Mouse (Mus musculus): ENCODE measurements around the gene Rras. TPM values are rescaled to one million over a fixed set of nuclear protein-coding genes. Genes with fewer than 3 reads are reported as not detected.

Gene Rras
- 43.4 and 44.2 TPM in 2 replicates for polyA plus RNA-seq (2012; rRNA removed)

- Histone ChIP-seq H3K4me3 (ENCODE audit: control insufficient read depth, low read depth, low read length) (peak within 1 kb of the TSS; percentile 64), H3K36me3 (ENCODE audit: control insufficient read depth, insufficient read depth, low read length) (no peaks in the 10 kb centered on the region), H3K27me3 (ENCODE audit: control insufficient read depth, insufficient read depth, low read length) (no peaks in the 10 kb centered on the region), H3K27ac (ENCODE audit: control insufficient read depth, insufficient read depth, low read depth, low read length) (peak within 1 kb of the TSS; percentile 71), H3K4me1 (ENCODE audit: control insufficient read depth, insufficient read depth, low read length) (peaks cover 17% of the 10 kb centered on the region)
- TF ChIP-seq POLR2A (IDR thresholded peaks at IDR 0.05; ENCODE audit: control insufficient read depth, low read depth, low read length) (peak; percentile 61), CTCF (IDR thresholded peaks at IDR 0.05; ENCODE audit: control insufficient read depth, insufficient read depth, insufficient replicate concordance, low read depth, low read length) (no peak)
Observed at GRCm38 (mm10) chr7:45017242-45018061, at the start of gene Rras. Gene Rras, plus strand, starts transcription at chr7:45017961.

- peak; percentile 42; the same call in 1 of the 2 replicates for TF ChIP-seq POLR2A (IDR thresholded peaks at IDR 0.05; ENCODE audit: control insufficient read depth, low read depth, low read length)
- TF ChIP-seq CTCF (IDR thresholded peaks at IDR 0.05; ENCODE audit: control insufficient read depth, insufficient read depth, insufficient replicate concordance, low read depth, low read length), result peak; percentile 6; the same call in 1 of the 2 replicates
- peak overlapping the region; percentile 68 for H3K27ac ChIP-seq (ENCODE audit: control insufficient read depth, insufficient read depth, low read depth, low read length)
- no peaks in the 10 kb centered on the region; the same call in 1 of the 2 replicates for H3K36me3 ChIP-seq (ENCODE audit: control insufficient read depth, insufficient read depth, low read length)
- H3K4me1 ChIP-seq (ENCODE audit: control insufficient read depth, insufficient read depth, low read length), result peaks cover 32% of the 10 kb centered on the region
- H3K4me3 ChIP-seq (ENCODE audit: control insufficient read depth, low read depth, low read length), result peak overlapping the region; percentile 82
- H3K27me3 ChIP-seq (ENCODE audit: control insufficient read depth, insufficient read depth, low read length), result no peaks in the 10 kb centered on the region
Observed at GRCm38 (mm10) chr7:44970231-44970691, 47.5 kb upstream of the Rras start.

GRCm38 (mm10) chr7:44971142-44971541 lies 46.6 kb upstream of the Rras start:
- no peak overlapping the region for H3K4me3 ChIP-seq (ENCODE audit: control insufficient read depth, low read depth, low read length)
- TF ChIP-seq CTCF (IDR thresholded peaks at IDR 0.05; ENCODE audit: control insufficient read depth, insufficient read depth, insufficient replicate concordance, low read depth, low read length) (no peak), POLR2A (IDR thresholded peaks at IDR 0.05; ENCODE audit: control insufficient read depth, low read depth, low read length) (no peak)
- H3K4me1 ChIP-seq (ENCODE audit: control insufficient read depth, insufficient read depth, low read length), result peaks cover 34% of the 10 kb centered on the region
- H3K36me3 ChIP-seq (ENCODE audit: control insufficient read depth, insufficient read depth, low read length), result no peaks in the 10 kb centered on the region; the same call in 1 of the 2 replicates
- H3K27me3 ChIP-seq (ENCODE audit: control insufficient read depth, insufficient read depth, low read length), result no peaks in the 10 kb centered on the region
- H3K27ac ChIP-seq (ENCODE audit: control insufficient read depth, insufficient read depth, low read depth, low read length), result no peak overlapping the region

- TF ChIP-seq POLR2A (IDR thresholded peaks at IDR 0.05; ENCODE audit: control insufficient read depth, low read depth, low read length) (no peak), CTCF (IDR thresholded peaks at IDR 0.05; ENCODE audit: control insufficient read depth, insufficient read depth, insufficient replicate concordance, low read depth, low read length) (no peak)
- H3K4me1 ChIP-seq (ENCODE audit: control insufficient read depth, insufficient read depth, low read length), result peaks cover 34% of the 10 kb centered on the region
- H3K27ac ChIP-seq (ENCODE audit: control insufficient read depth, insufficient read depth, low read depth, low read length), result no peak overlapping the region
- H3K4me3 ChIP-seq (ENCODE audit: control insufficient read depth, low read depth, low read length), result peak overlapping the region; percentile 84
- H3K27me3 ChIP-seq (ENCODE audit: control insufficient read depth, insufficient read depth, low read length), result no peaks in the 10 kb centered on the region
- no peaks in the 10 kb centered on the region; the same call in 1 of the 2 replicates for H3K36me3 ChIP-seq (ENCODE audit: control insufficient read depth, insufficient read depth, low read length)
Observed at GRCm38 (mm10) chr7:44973415-44974130, 44.2 kb upstream of the Rras start.

GRCm38 (mm10) chr7:44974383-44975116 lies 43.2 kb upstream of the Rras start, which contains the start of gene Cpt1c:
Gene Cpt1c, minus strand, starts transcription at chr7:44974851.
- Histone ChIP-seq H3K27ac (ENCODE audit: control insufficient read depth, insufficient read depth, low read depth, low read length) (peak within 1 kb of the TSS; percentile 93), H3K36me3 (ENCODE audit: control insufficient read depth, insufficient read depth, low read length) (no peaks in the 10 kb centered on the region; the same call in 1 of the 2 replicates), H3K4me1 (ENCODE audit: control insufficient read depth, insufficient read depth, low read length) (peaks cover 34% of the 10 kb centered on the region), H3K27me3 (ENCODE audit: control insufficient read depth, insufficient read depth, low read length) (no peaks in the 10 kb centered on the region), H3K4me3 (ENCODE audit: control insufficient read depth, low read depth, low read length) (peak within 1 kb of the TSS; percentile 84)
- TF ChIP-seq CTCF (IDR thresholded peaks at IDR 0.05; ENCODE audit: control insufficient read depth, insufficient read depth, insufficient replicate concordance, low read depth, low read length) (no peak), POLR2A (IDR thresholded peaks at IDR 0.05; ENCODE audit: control insufficient read depth, low read depth, low read length) (peak; percentile 53; the same call in 1 of the 2 replicates)

GRCm38 (mm10) chr7:44975117-44975419 lies 42.7 kb upstream of the Rras start:
- Histone ChIP-seq H3K4me3 (ENCODE audit: control insufficient read depth, low read depth, low read length) (no peak overlapping the region), H3K27ac (ENCODE audit: control insufficient read depth, insufficient read depth, low read depth, low read length) (peak overlapping the region; percentile 37; the same call in 1 of the 2 replicates), H3K4me1 (ENCODE audit: control insufficient read depth, insufficient read depth, low read length) (peaks cover 34% of the 10 kb centered on the region), H3K27me3 (ENCODE audit: control insufficient read depth, insufficient read depth, low read length) (no peaks in the 10 kb centered on the region), H3K36me3 (ENCODE audit: control insufficient read depth, insufficient read depth, low read length) (no peaks in the 10 kb centered on the region; the same call in 1 of the 2 replicates)
- TF ChIP-seq CTCF (IDR thresholded peaks at IDR 0.05; ENCODE audit: control insufficient read depth, insufficient read depth, insufficient replicate concordance, low read depth, low read length) (no peak), POLR2A (IDR thresholded peaks at IDR 0.05; ENCODE audit: control insufficient read depth, low read depth, low read length) (no peak)
